Mouse (Mus musculus) myocyte (in vitro differentiated cells): ENCODE results near the gene Junb. TPM values are rescaled to one million over a fixed set of nuclear protein-coding genes. Genes with fewer than 3 reads are reported as not detected.

ENCODE experiments used
- H3K27me3 ChIP-seq: one replicate; pipeline ENCODE4 v1.6.1; 2011; ENCODE audit not compliant: control insufficient read depth, insufficient read depth, insufficient read length
- H3K36me3 ChIP-seq: one replicate; pipeline ENCODE4 v1.6.1; 2011; ENCODE audit not compliant: control insufficient read depth, insufficient read depth
- H3K4me2 ChIP-seq: one replicate; pipeline ENCODE4 v1.6.1; 2011; ENCODE audit warnings: low read depth, control low read depth
- H3K4me3 ChIP-seq: one replicate; pipeline ENCODE4 v1.5.1; 2011; ENCODE audit warnings: mild to moderate bottlenecking, control low read depth, moderate library complexity
- H3K79me2 ChIP-seq: one replicate; pipeline ENCODE4 v1.6.1; 2011; ENCODE audit not compliant: control insufficient read depth, insufficient read depth
- H3ac ChIP-seq: one replicate; pipeline ENCODE4 v1.6.1; 2011; ENCODE audit not compliant: control insufficient read depth, insufficient read length
- CEBPB ChIP-seq: IDR thresholded peaks from 2 replicates; pipeline ENCODE4 v1.6.1; 2011; ENCODE audit warnings: mild to moderate bottlenecking, moderate library complexity; ENCODE audit not compliant: poor library complexity, insufficient read depth, severe bottlenecking
- E2F4 ChIP-seq: IDR thresholded peaks from one replicate; pipeline ENCODE4 v1.6.1; 2011; ENCODE audit warnings: mild to moderate bottlenecking, control low read depth, moderate library complexity; ENCODE audit not compliant: insufficient read depth
- MAX ChIP-seq: IDR thresholded peaks from one replicate; pipeline ENCODE4 v1.6.1; 2011; ENCODE audit warnings: low read depth, mild to moderate bottlenecking, control low read depth
- MYOD1 ChIP-seq, 3 experiments: IDR thresholded peaks; one replicate each; pipeline ENCODE4 v1.6.1; 2011; ENCODE audit warnings: control low read depth in 2 of 3, low read depth in 2 of 3, mild to moderate bottlenecking in 2 of 3, moderate library complexity in 1 of 3; ENCODE audit not compliant: insufficient read length in 2 of 3, control insufficient read depth in 1 of 3
- MYOG ChIP-seq, 3 experiments: IDR thresholded peaks; one replicate each; pipeline ENCODE4 v1.6.1; 2011; ENCODE audit warnings: control low read depth in 2 of 3, low read depth in 2 of 3, mild to moderate bottlenecking in 2 of 3; ENCODE audit not compliant: insufficient read length in 2 of 3, control insufficient read depth in 1 of 3, insufficient read depth in 1 of 3
- POLR2A ChIP-seq: IDR thresholded peaks from one replicate; pipeline ENCODE4 v1.6.1; 2011; ENCODE audit warnings: low read depth, mild to moderate bottlenecking, control low read depth, moderate library complexity; ENCODE audit not compliant: insufficient read length
- POLR2AphosphoS2 ChIP-seq: IDR thresholded peaks from one replicate; pipeline ENCODE4 v1.6.1; 2011; ENCODE audit warnings: low read depth, control low read depth; ENCODE audit not compliant: insufficient read length
- REST ChIP-seq: IDR thresholded peaks from one replicate; pipeline ENCODE4 v1.6.1; 2011; ENCODE audit warnings: mild to moderate bottlenecking, control low read depth, moderate library complexity; ENCODE audit not compliant: insufficient read depth, insufficient read length
- SRF ChIP-seq: IDR thresholded peaks from one replicate; pipeline ENCODE4 v1.6.1; 2011; ENCODE audit warnings: low read depth; ENCODE audit not compliant: control insufficient read depth, insufficient read length
- TCF12 ChIP-seq: IDR thresholded peaks from one replicate; pipeline ENCODE4 v1.6.1; 2011; ENCODE audit warnings: mild to moderate bottlenecking, control low read depth; ENCODE audit not compliant: poor library complexity, insufficient read depth, severe bottlenecking
- TCF3 ChIP-seq: IDR thresholded peaks from one replicate; pipeline ENCODE4 v1.6.1; 2011; ENCODE audit warnings: low read depth, control low read depth; ENCODE audit not compliant: insufficient read length
- USF1 ChIP-seq: IDR thresholded peaks from one replicate; pipeline ENCODE4 v1.6.1; 2011; ENCODE audit warnings: low read depth, mild to moderate bottlenecking, control low read depth, moderate library complexity
- polyA plus RNA-seq: library from polyadenylated mRNA; unstranded; fragments of >200 nt; fragmentation: generic; extraction: Trizol; gene quantifications from one replicate; pipeline ENCODE4 v1.2.1, GENCODE M21; 2012; ENCODE audit warnings: missing spikeins

Gene Junb
- polyA plus RNA-seq, 1 experiment: 140 TPM

DNA sequence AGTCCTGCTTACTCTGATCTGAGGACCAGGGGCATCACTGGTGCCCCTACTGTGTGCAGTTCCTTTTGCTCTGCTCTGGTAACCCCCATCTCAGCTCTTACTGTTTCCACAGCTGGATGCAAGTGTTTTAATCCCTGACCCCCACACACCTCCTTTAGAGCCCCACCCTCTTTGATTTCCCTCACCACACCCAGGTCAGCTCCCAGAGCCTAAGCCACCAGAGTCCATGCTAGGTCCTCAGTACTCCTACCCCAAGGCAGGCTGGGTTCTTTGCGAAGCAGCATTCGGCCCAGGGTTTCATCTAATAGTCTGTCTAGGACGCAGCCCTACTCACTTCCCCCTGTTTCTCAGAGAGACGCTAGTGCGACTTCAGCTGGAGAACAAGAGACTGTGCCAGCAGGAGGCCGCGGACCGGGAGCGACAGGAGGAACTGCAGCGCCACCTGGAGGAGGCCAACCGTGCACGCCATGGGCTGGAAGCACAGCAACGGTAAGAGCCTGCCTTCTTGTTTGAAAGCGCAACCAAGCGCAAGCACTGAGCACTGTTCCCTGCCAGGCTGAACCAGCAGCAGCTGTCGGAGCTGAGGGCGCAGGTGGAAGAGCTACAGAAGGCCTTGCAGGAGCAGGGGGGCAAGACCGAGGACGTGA is 19.3 kb upstream of the Junb start:
- Histone ChIP-seq H3K4me3 (no peak overlapping the region), H3K4me2 (peak overlapping the region; percentile 51), H3K27me3 (no peaks in the 10 kb centered on the region), H3K36me3 (no peaks in the 10 kb centered on the region), H3K79me2 (no peaks in the 10 kb centered on the region), H3ac (no peak overlapping the region)
- TF ChIP-seq MYOG (IDR thresholded peaks at IDR 0.05; ENCODE audit: control insufficient read depth in 1 of 3, insufficient read depth in 1 of 3, insufficient read length in 2 of 3, low read depth in 2 of 3): peak in 2 of 3 experiments; percentile 66 to 77
- peak in 1 of 3 experiments; percentile 69 for TF ChIP-seq MYOD1 (IDR thresholded peaks at IDR 0.05; ENCODE audit: control insufficient read depth in 1 of 3, insufficient read length in 2 of 3, low read depth in 2 of 3)
- no peak for TF ChIP-seq REST
- no peak for TF ChIP-seq E2F4
- TF ChIP-seq POLR2A: no peak
- TF ChIP-seq MAX: no peak
- no peak for TF ChIP-seq TCF12
- peak; percentile 53 for TF ChIP-seq SRF

DNA sequence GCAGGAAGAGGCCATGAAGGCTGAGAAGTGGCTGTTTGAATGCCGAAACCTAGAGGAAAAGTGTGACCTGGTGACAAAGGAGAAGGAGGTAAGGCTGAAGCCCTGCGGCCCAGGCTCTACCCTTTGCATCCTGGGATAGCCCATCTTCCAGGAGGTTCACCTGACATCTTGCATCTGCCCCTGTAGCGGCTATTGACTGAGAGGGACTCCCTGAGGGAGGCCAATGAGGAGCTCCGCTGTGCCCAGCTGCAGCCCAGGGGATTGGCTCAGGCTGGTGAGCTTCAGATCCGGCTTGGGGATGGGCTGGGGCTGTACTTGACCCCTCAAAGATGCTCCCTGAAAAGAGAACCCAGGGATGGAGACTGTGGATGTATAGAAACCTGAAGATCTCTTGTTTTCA is 18.5 kb upstream of the Junb start:
- Histone ChIP-seq H3ac (no peak overlapping the region), H3K4me3 (no peak overlapping the region), H3K79me2 (no peaks in the 10 kb centered on the region), H3K4me2 (no peak overlapping the region), H3K36me3 (no peaks in the 10 kb centered on the region), H3K27me3 (no peaks in the 10 kb centered on the region)
- TF ChIP-seq CEBPB (no peak), E2F4 (no peak), MYOG (IDR thresholded peaks at IDR 0.05; ENCODE audit: control insufficient read depth in 1 of 3, insufficient read depth in 1 of 3, insufficient read length in 2 of 3, low read depth in 2 of 3) (no peak), POLR2A (no peak), REST (no peak)

DNA sequence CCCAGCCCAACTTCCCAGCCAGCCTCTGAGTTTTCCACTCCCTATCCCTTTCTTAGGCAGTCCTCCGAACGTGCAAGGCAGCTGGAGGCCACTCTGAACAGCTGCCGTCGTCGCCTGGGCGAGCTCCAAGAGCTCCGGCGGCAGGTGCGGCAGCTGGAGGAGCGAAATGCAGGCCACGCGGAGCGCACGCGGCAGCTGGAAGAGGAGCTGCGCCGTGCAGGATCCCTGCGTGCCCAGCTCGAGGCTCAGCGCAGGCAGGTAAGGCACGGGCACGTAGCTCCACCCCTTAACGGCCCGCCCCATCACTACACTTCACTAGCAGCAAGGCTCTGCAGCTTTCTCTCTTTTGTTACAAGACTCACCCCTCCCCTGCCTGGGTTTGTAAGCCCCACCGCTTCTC is 17.2 kb upstream of the Junb start:
- Histone ChIP-seq H3K4me3 (no peak overlapping the region), H3K79me2 (no peaks in the 10 kb centered on the region), H3ac (no peak overlapping the region), H3K4me2 (no peak overlapping the region), H3K27me3 (no peaks in the 10 kb centered on the region), H3K36me3 (no peaks in the 10 kb centered on the region)
- TF ChIP-seq MYOG (IDR thresholded peaks at IDR 0.05; ENCODE audit: control insufficient read depth in 1 of 3, insufficient read depth in 1 of 3, insufficient read length in 2 of 3, low read depth in 2 of 3): peak in 2 of 3 experiments; percentile 93 to 97
- TF ChIP-seq TCF3: no peak
- peak in 2 of 3 experiments; percentile 86 to 95 for TF ChIP-seq MYOD1 (IDR thresholded peaks at IDR 0.05; ENCODE audit: control insufficient read depth in 1 of 3, insufficient read length in 2 of 3, low read depth in 2 of 3)

DNA sequence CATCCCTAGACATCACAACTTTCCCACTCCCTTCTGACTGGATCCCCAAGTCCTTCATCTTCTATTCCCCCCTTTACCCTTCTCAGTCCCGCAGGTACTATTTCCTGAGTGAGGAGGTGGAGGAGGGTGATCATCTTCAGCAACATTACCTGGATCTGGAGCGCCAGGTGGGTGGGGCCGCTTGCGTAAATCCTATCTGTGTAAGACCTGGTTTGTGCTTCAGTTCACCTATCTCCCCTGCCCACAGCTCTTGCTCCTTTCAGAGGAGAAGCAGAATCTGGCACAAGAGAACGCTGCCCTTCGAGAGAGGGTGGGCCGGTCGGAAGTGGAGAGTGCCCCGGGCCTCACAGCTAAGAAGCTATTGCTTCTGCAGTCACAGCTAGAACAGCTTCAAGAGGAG is 15.9 kb upstream of the Junb start:
- TF ChIP-seq TCF12 (no peak), POLR2A (no peak), USF1 (no peak), SRF (no peak), MAX (no peak), E2F4 (no peak), POLR2AphosphoS2 (no peak)
- no peaks in the 10 kb centered on the region for H3K36me3 ChIP-seq
- no peak overlapping the region for H3K4me2 ChIP-seq
- no peak overlapping the region for H3ac ChIP-seq
- H3K27me3 ChIP-seq: no peaks in the 10 kb centered on the region
- no peak overlapping the region for H3K4me3 ChIP-seq
- H3K79me2 ChIP-seq: no peaks in the 10 kb centered on the region

DNA sequence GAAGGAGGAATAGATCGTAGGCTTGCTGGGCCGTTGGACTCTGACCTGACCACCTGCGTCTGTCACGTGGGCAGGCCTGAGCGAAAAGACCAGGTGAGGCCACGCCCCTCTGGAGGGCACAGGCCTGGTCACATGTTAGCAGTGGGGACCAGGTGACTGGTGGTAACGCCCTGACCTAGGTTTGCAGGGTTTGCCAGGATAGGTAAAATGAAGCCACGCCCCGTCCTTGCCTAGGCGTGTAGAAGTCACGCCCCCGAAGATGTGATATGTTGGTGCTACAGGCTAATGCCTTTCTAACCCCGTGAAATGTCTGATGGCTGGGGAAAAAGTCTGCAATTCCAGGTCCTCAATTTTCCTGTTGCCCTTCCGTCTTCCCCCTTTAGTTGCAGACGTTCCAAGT is 12.3 kb upstream of the Junb start:
- Histone ChIP-seq H3K27me3 (no peaks in the 10 kb centered on the region), H3ac (no peak overlapping the region), H3K4me3 (peak overlapping the region; percentile 38), H3K36me3 (no peaks in the 10 kb centered on the region), H3K4me2 (peak overlapping the region; percentile 92), H3K79me2 (no peaks in the 10 kb centered on the region)
- TF ChIP-seq MYOD1 (IDR thresholded peaks at IDR 0.05; ENCODE audit: control insufficient read depth in 1 of 3, insufficient read length in 2 of 3, low read depth in 2 of 3) (peak in 1 of 3 experiments; percentile 28), SRF (no peak), USF1 (peak; percentile 57), POLR2A (no peak), E2F4 (no peak), TCF12 (no peak), CEBPB (no peak)

DNA sequence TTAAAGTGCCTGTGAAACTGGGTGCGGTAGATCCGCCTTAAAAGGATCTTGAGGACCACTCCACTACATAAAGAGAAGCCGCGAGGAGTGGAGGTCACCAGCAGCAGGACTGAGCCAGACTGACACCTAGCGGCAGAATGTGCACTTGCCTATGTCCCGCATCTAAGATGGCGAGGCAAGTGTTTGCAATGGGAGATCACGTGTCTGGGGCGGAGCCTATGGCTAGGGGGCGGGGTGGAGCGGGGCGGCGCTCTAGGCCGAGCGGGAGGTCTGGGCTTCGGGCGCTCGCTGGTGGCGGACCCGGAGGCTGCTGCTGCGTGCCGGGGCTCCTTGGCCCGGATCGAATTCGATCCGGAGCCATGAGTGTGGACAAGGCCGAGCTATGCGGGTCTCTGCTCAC is 11.8 kb upstream of the Junb start, which contains the start of gene Hook2:
Gene Hook2, plus strand, starts transcription at position 255 of the 400 bp plus-strand sequence.
- Histone ChIP-seq H3K4me2 (peak within 1 kb of the TSS; percentile 97), H3K4me3 (peak within 1 kb of the TSS; percentile 38), H3K79me2 (no peaks in the 10 kb centered on the region), H3ac (peak within 1 kb of the TSS; percentile 2), H3K27me3 (no peaks in the 10 kb centered on the region), H3K36me3 (no peaks in the 10 kb centered on the region)
- TF ChIP-seq TCF3: no peak
- TF ChIP-seq CEBPB: peak; percentile 26; the same call in 1 of the 2 replicates
- no peak for TF ChIP-seq REST
- TF ChIP-seq USF1: peak; percentile 95
- no peak for TF ChIP-seq MAX
- no peak for TF ChIP-seq MYOD1 (IDR thresholded peaks at IDR 0.05; ENCODE audit: control insufficient read depth in 1 of 3, insufficient read length in 2 of 3, low read depth in 2 of 3)
- TF ChIP-seq MYOG (IDR thresholded peaks at IDR 0.05; ENCODE audit: control insufficient read depth in 1 of 3, insufficient read depth in 1 of 3, insufficient read length in 2 of 3, low read depth in 2 of 3): peak in 1 of 3 experiments; percentile 18
- no peak for TF ChIP-seq E2F4
- TF ChIP-seq POLR2A: peak; percentile 75
- peak; percentile 71 for TF ChIP-seq POLR2AphosphoS2
- no peak for TF ChIP-seq TCF12
